Mouse (Mus musculus) stomach, postnatal 0 days (tissue): ENCODE measurements at regions not wholly inside any gene's neighbourhood (a gene's known extent, or its start where the extent isn't known, plus 50 kb on each side); places are given as distances from the start of the nearest gene placed in this dataset.

ENCODE experiments used
- CTCF ChIP-seq: IDR thresholded peaks from 2 replicates; pipeline ENCODE4 v1.5.1; 2016; ENCODE audit warnings: antibody characterized with exemption, low read depth, mild to moderate bottlenecking, moderate library complexity
- EP300 ChIP-seq: optimal IDR thresholded peaks from 2 replicates; pipeline ENCODE3; 2016; ENCODE audit warnings: antibody characterized with exemption

DNA sequence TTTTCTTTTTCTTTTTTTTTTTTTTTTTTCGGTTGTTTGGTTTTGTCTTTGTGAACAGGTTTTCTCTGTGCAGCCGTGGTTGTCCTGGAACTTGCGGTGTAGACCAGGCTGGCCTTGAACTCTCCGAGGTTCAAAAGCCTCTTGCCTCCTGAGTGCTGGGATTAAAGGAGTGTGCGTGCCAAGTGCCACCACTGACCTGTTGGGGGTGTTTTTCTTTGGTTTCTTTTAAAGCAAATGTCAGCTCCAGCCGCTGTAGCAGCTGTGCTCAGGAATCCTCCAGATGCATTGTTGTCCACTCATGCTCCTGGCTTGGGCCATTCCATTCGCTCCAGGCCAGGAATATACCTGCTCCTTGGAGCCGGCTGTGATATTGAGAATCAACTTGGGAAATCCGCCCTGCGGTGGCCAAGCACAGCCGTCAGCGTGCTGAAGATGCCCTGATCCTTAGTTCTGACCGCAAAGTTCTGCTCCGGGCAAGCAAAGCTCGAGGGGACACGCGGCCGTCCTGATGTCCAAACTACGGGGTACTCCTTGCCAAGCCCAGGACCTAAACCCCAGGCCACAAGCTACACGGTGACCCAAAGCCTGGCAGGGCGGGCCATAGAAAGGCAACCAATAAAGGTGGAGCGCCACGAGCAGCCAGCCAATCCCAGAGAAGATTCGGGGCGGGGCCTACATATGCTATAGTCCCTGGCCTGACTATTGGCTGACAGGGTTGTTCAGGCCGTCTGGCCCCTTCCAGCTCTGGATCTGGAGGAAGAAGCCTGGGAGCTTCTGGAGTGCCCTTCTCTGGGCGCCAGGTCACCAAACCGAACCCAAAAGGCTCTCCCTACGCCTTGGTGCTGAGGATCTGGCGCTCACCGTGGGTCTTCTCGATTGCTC, 58.0 kb upstream of the Usp46 start:
- no peak for TF ChIP-seq CTCF
- TF ChIP-seq EP300 = no peak
